Comparison of ENCODE assay signal across 14 mouse cellular contexts in genomic region chr12:73476421-73476858, GRCm38 (mm10).
DNase-seq lines count a peak whose midpoint lies in the region; ATAC-seq and TF ChIP-seq lines count a peak whose summit lies in the region.
"Had no signal": no experiment of that assay in that cellular context is flagged by ENCODE, and none has a peak within 500 bp of the region (broad histone marks: within the 10 kb centered on the region; RNA-seq: fewer than 3 reads in every experiment).

No protein-coding gene starts in this region.

- intact Hi-C loops in gastrocnemius, adult 2 months (cut with DNase I): no loop called here

- 0 out of 2 replicates have a peak overlapping the region, but pooled peaks have one; percentile 21 for H3K4me2 ChIP-seq in kidney, postnatal 0 days (ENCODE audit: low read length)
- peak overlapping the region; percentile 5; the same call in 1 of the 2 replicates for H3K4me2 ChIP-seq in embryonic facial prominence, embryonic 13.5 days
- H3K4me2 ChIP-seq in myocyte (ENCODE audit: low read depth): peak overlapping the region; percentile 80
- H3K4me2 ChIP-seq: midbrain, embryonic 12.5 days had no signal

- no peak for ATAC-seq in kidney, postnatal 0 days (replicated peaks; ENCODE audit: low FRiP score, low read depth)
- ATAC-seq in embryonic facial prominence, embryonic 13.5 days (ENCODE audit: insufficient number of reproducible peaks, insufficient read depth, low FRiP score, low TSS enrichment, low read depth): no peak
- ATAC-seq: activated CD4-positive, CD25-positive, alpha-beta regulatory T cell, adult 4 months; forebrain, embryonic 14.5 days had no signal

- H3K79me2 ChIP-seq in myocyte (ENCODE audit: control insufficient read depth, insufficient read depth): no peaks in the 10 kb centered on the region

- peaks cover 7% of the 10 kb centered on the region; the same call in 1 of the 2 replicates for H3K4me1 ChIP-seq in kidney, postnatal 0 days (replicated peaks; ENCODE audit: insufficient read depth, low read length)
- H3K4me1 ChIP-seq in embryonic facial prominence, embryonic 13.5 days: peaks cover 27% of the 10 kb centered on the region

- TF ChIP-seq CTCF in gastrocnemius, adult 2 months (IDR thresholded peaks at IDR 0.05): no peak
- no peak for TF ChIP-seq CTCF in kidney, postnatal 0 days (IDR thresholded peaks at IDR 0.05; ENCODE audit: low read depth)

- H3K4me3 ChIP-seq in gastrocnemius, adult 2 months: peak overlapping the region; percentile 24; the same call in 1 of the 2 replicates
- no peak overlapping the region for H3K4me3 ChIP-seq in kidney, postnatal 0 days (replicated peaks; ENCODE audit: low read depth, low read length)
- H3K4me3 ChIP-seq in embryonic facial prominence, embryonic 13.5 days: no peak overlapping the region
- H3K4me3 ChIP-seq in myocyte: no peak overlapping the region
- H3K4me3 ChIP-seq: midbrain, embryonic 12.5 days had no signal

- DNase-seq in gastrocnemius, adult 2 months: peak; percentile 33
- no peak for DNase-seq in gastrocnemius, adult 18-20 months (ENCODE audit: low spot score)
- DNase-seq in kidney, postnatal 0 days (ENCODE audit: low spot score): peak; percentile 71
- no peak for DNase-seq in kidney, adult 11 months
- DNase-seq in urinary bladder, adult 18-20 months (ENCODE audit: low spot score in 2 of 2): no peak
- no peak for DNase-seq in left cerebral cortex, adult 18-20 months (ENCODE audit: low spot score in 2 of 2)
- DNase-seq: heart, postnatal 14 days; kidney, adult 2 months; layer of hippocampus, postnatal 36 days had no signal

- no peaks in the 10 kb centered on the region for H3K27me3 ChIP-seq in kidney, postnatal 0 days (ENCODE audit: insufficient read depth, low read length)
- H3K27me3 ChIP-seq in embryonic facial prominence, embryonic 13.5 days: no peaks in the 10 kb centered on the region
- H3K27me3 ChIP-seq in myocyte (ENCODE audit: control insufficient read depth, insufficient read depth, insufficient read length): no peaks in the 10 kb centered on the region
- H3K27me3 ChIP-seq: midbrain, embryonic 12.5 days had no signal

- no peaks in the 10 kb centered on the region for H3K36me3 ChIP-seq in kidney, postnatal 0 days (ENCODE audit: insufficient read depth, low read length)
- H3K36me3 ChIP-seq in embryonic facial prominence, embryonic 13.5 days: no peaks in the 10 kb centered on the region
- H3K36me3 ChIP-seq in myocyte (ENCODE audit: control insufficient read depth, insufficient read depth): no peaks in the 10 kb centered on the region
- H3K36me3 ChIP-seq: midbrain, embryonic 12.5 days had no signal

- no peak overlapping the region for H3K9ac ChIP-seq in kidney, postnatal 0 days (ENCODE audit: low read depth, low read length)
- H3K9ac ChIP-seq in embryonic facial prominence, embryonic 13.5 days: no peak overlapping the region
- H3K9ac ChIP-seq: midbrain, embryonic 12.5 days had no signal

- H3ac ChIP-seq in myocyte (ENCODE audit: control insufficient read depth, insufficient read length): no peak overlapping the region

- peak overlapping the region; percentile 59 for H3K27ac ChIP-seq in gastrocnemius, adult 2 months
- no peak overlapping the region for H3K27ac ChIP-seq in kidney, postnatal 0 days
- no peak overlapping the region for H3K27ac ChIP-seq in embryonic facial prominence, embryonic 13.5 days
- H3K27ac ChIP-seq: midbrain, embryonic 12.5 days had no signal

- 7% methylated on average over 7 of the region's 7 CpGs for WGBS in kidney, postnatal 0 days
- WGBS in embryonic facial prominence, embryonic 13.5 days: 1% methylated on average over 7 of the region's 7 CpGs

- no peaks in the 10 kb centered on the region for H3K9me3 ChIP-seq in kidney, postnatal 0 days (replicated peaks; ENCODE audit: low read length)
- H3K9me3 ChIP-seq in embryonic facial prominence, embryonic 13.5 days: no peaks in the 10 kb centered on the region
- H3K9me3 ChIP-seq: midbrain, embryonic 12.5 days had no signal

- no peak for TF ChIP-seq POLR2A in myocyte (IDR thresholded peaks at IDR 0.05; ENCODE audit: insufficient read length, low read depth)

TF ChIP-seq in myocyte, 11 proteins besides CTCF, POLR2A, EP300 and RAD21:
- TF ChIP-seq POLR2AphosphoS2 (IDR thresholded peaks at IDR 0.05; ENCODE audit: insufficient read length, low read depth) (no peak), MAX (IDR thresholded peaks at IDR 0.05; ENCODE audit: low read depth) (no peak), SRF (IDR thresholded peaks at IDR 0.05; ENCODE audit: control insufficient read depth, insufficient read length, low read depth) (peak; percentile 5), CEBPB (IDR thresholded peaks at IDR 0.05; ENCODE audit: insufficient read depth, poor library complexity, severe bottlenecking) (no peak), REST (IDR thresholded peaks at IDR 0.05; ENCODE audit: insufficient read depth, insufficient read length) (no peak), TCF12 (IDR thresholded peaks at IDR 0.05; ENCODE audit: insufficient read depth, poor library complexity, severe bottlenecking) (peak; percentile 99), TCF3 (IDR thresholded peaks at IDR 0.05; ENCODE audit: insufficient read length, low read depth) (peak; percentile 77), MYOG (IDR thresholded peaks at IDR 0.05; ENCODE audit: control insufficient read depth in 1 of 3, insufficient read depth in 1 of 3, insufficient read length in 2 of 3, low read depth in 2 of 3) (peak; percentile 68 to 97 (median 93)), E2F4 (IDR thresholded peaks at IDR 0.05; ENCODE audit: insufficient read depth) (no peak), MYOD1 (IDR thresholded peaks at IDR 0.05; ENCODE audit: control insufficient read depth in 1 of 3, insufficient read length in 2 of 3, low read depth in 2 of 3) (peak; percentile 97 to 99 (median 98)), USF1 (IDR thresholded peaks at IDR 0.05; ENCODE audit: low read depth) (no peak)

Comparison
In these comparisons a context has a peak if more than half of its experiments do, and no peak if none do; other contexts are left out.
1. DNase-seq: peak in gastrocnemius, adult 2 months (single experiment) and kidney, postnatal 0 days (single experiment); none in gastrocnemius, adult 18-20 months (single experiment), kidney, adult 11 months (single experiment), urinary bladder, adult 18-20 months (0 of 2) and left cerebral cortex, adult 18-20 months (0 of 2).
2. H3K4me2 ChIP-seq: peak in every context shown above with its lines; median percentile 80 in myocyte; 21 in kidney, postnatal 0 days; 5 in embryonic facial prominence, embryonic 13.5 days.